Mouse (Mus musculus) T-helper 2 cell (primary cell): ENCODE data around the gene Cul7.

ENCODE experiments used
- in situ Hi-C: fragments of 300-600 bp; cut with MboI, MseI; formaldehyde crosslinking; loops from one replicate; pipeline ENCODE4 v1.15.1; 2025; ENCODE audit warnings: high pct_unique_total_duplicates

Gene Cul7

DNA sequence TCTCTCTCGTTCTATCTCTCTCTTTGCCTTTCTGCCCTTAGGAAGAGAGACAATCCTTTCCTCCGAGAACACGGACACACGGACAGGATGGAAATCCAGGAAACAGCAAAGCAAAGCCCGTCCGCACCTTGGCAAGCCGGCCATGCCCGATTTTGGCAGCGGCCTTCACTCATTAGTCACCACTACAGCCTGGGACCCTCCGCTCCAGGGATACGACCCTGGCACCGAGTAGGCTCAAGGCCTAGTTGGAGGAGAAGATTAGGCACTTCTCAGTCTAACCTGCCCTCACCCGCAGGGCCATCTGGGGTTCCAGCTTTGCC lies 21.7 kb upstream of the Cul7 start:
- in situ Hi-C loops, result loop anchor here (5.0 kb wide), 1 partner anchor 86 kb away; no protein-coding TSS in a partner anchor

DNA sequence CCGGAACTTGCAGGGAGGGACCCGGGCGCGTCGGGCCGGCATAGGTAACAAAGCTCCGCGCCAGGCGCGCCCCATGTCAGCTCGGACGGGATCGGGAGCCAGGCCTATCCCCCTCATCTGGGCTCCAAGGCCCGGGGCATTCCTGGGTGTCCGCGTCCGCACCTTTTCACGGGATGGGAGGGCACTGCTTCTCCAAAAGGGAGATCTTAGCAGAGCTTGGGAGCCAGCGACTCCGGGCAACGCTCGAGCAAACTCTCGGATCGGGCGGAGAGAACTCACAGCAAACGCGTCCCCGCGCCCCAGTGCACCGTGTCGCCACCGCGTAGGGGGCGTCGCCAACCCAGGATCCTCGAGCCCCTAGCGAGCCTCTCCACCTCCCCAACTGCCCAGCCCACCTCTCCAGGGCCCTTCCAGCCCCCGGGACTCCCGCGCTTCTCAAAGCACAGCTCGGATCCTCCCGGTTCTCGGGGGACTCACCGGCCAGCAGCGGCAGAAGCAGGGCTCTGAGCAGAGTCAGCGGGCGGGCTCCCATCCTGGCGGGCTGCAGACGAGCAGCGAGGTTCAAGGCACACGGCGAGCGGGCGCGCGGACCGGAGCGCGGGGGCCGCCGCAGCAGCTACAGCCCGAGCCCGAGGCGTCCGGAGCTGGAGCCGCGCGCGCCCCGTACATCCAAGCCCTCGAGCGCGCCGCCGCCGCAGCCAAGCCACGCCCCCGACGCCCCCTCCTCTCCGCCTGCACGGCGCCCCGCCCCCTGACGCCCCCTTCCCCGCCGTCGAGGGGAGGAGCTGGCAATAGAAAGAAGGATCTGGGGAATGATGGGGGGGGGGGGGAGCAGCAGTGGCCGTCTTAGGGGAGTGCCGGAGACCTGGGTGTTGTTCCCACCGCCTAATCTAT lies 21.1 kb upstream of the Cul7 start, which contains the start of gene Ptk7:
TSS of gene Ptk7 (minus strand) at position 714 of the 894 bp plus-strand sequence.
- in situ Hi-C loops, result loop anchor here (5.0 kb wide), 1 partner anchor 87 kb away; no protein-coding TSS in a partner anchor

DNA sequence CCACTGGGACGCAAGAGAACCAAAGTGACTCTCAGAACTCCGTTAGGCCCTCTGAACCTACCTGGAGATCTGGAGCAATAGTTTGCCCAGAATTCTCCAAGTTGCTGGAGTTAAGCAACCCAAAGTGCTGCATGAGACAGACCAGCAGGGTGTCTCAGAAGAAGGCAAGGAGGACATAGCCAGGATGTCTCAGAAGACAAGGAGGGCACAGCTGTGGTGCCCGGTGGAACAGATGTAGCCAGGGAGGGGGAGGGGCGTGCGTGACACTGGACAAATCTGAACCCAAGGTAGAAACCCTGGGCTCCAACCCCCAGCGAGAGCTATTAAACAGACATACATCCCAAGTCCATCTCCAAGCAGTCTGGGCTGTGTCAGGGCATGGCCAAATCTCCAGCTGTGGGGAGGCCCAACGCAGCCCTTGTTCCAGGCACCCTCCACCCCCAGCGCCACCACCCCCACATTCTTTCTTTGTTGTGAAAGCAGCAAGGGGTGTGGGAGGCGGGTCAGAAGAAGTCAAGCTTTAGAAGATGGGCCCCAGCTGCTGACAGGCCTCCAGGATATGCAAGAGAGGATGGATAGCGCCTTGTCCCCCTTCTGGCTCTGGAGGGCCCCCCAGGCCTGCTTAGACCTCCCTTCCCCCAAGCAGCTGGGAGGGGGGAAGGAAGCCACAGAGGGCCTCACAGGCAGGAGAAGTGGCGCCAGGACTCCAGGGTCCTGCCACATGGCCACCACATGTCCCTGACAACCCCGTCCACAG lies 20.3 kb upstream of the Cul7 start:
- in situ Hi-C loops, result loop anchor here (5.0 kb wide), 1 partner anchor 88 kb away; no protein-coding TSS in a partner anchor

DNA sequence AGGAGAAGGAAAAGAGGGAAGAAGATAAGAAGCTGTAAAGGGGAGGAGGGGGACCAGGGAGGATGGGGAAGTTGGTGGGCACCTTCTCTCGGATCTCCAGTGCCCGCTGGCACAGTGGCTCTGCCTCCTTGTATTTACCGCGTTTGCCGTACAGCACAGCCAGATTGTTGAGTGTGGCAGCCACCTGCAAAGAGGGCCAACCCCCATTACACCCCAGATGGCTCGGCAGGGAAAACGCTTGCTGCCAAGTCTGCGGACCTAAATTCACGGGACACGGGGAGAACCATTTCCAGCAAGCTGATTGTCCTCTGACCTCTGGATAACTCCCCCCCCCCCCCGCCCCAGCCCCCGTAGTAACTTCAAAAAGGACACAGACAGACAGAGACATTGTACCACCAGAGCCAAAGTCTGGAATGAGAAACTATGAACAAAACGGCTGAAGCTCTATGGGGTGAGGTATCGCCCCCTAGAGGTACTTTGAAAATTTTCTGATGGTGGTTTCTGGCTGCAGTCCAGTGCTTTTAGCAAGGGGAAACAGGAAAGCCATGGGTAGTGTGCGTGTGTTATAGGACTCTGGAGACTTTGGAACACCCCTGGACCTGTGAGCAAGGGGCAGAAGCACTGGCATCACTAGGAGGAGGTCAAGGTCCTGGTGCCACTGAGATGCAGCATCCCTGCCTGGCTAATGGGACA lies 13.2 kb upstream of the Cul7 start:
- in situ Hi-C loops, result no loop called here

DNA sequence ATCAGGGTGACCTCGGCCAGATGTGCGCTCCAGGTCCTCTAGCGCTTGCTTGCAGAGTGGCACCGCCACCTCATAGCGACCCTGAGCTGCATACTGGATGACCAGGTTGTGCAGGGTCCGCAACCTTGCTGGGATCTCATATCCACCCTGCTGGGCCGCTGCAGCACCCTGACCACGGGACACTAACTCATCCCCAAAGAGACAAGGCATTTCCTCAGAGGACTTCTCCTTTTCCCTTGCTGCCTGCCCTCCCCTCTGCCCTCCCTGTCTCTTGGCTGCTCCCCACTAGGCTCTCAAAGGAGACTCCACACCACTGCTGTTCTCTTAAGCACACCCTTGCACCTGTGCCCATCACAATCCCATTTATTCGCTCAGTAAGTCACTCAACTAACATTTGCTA lies 10.2 kb upstream of the Cul7 start:
- in situ Hi-C loops, result loop anchor here (10.0 kb wide), 1 partner anchor 75 kb away; the partner anchor contains the start of gene Pex6

DNA sequence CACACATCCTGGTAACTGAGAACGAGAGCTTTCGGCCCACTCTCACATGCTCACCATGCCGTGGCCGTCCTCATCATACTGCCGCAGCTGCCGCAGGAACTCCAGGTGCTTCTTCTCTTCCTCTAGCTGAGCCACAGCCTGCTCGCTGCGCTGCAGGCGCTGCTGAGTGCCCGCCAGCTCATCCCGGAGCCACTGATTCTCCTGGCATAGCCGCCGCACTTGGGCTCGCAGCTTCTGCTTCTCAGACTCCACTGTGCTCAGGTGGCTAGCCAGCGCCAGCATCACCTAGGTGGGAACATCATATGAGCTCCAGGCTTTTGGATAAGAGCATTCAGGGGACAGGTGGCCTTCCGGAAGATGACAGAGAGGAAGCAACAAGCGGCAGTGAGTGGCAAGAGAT lies 8.1 kb upstream of the Cul7 start:
- in situ Hi-C loops, result loop anchor here (10.0 kb wide), 1 partner anchor 73 kb away; the partner anchor contains the start of gene Pex6

GRCm38 (mm10) chr17:46644152-46644805 lies 5.9 kb upstream of the Cul7 start:
- in situ Hi-C loops, result loop anchor here (10.0 kb wide), 1 partner anchor 71 kb away; the partner anchor contains the start of gene Pex6

- in situ Hi-C loops, result loop anchor here (10.0 kb wide), 1 partner anchor 70 kb away; the partner anchor contains the start of gene Pex6
Observed at GRCm38 (mm10) chr17:46644916-46645475, 5.1 kb upstream of the Cul7 start.

DNA sequence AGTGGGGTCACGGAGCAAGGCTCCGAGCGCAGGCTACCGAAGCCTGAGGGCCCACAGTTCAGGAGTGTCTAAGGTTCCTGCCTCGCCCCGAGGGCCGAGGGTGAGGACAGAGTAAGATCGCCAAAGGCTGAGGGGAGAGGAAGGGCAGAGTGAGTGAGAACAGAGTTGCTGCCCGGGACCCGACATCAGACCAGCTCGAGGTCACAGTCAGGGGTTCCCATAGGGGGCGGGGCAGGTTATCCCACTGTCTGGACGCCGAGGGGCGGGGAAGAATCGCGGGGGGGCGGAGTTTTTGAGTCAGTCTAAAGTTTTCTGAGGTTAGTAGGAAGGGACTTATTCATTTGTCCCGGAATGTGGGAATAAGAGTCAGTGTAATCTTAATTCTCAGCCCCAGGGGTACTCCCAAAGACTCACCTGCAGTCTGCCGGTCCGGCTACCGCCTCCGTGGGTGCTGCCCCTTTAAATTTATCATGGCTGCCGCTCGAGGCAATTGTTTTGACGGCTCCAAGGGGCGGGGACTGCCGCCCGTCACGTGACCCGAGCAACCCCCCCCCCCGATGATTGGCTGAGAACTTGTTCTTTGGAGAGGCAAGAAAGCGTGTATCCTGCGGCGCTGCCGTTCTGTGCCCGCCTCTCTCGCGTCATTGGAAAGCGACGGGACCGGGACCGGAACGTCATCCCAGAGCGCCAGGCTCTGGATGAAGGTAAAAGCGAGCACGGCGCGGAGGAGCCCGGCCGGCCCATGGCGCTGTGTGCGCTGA lies 4.4 kb upstream of the Cul7 start, which contains the start of the genes Klc4 and Mrpl2:
TSS of gene Klc4 (minus strand) at position 462 of the 761 bp plus-strand sequence.
TSS of gene Mrpl2 (plus strand) at position 669 of the 761 bp plus-strand sequence.
- in situ Hi-C loops, result loop anchor here (10.0 kb wide), 1 partner anchor 69 kb away; the partner anchor contains the start of gene Pex6

GRCm38 (mm10) chr17:46646322-46646662 lies 3.8 kb upstream of the Cul7 start:
- in situ Hi-C loops, result loop anchor here (10.0 kb wide), 1 partner anchor 69 kb away; the partner anchor contains the start of gene Pex6

DNA sequence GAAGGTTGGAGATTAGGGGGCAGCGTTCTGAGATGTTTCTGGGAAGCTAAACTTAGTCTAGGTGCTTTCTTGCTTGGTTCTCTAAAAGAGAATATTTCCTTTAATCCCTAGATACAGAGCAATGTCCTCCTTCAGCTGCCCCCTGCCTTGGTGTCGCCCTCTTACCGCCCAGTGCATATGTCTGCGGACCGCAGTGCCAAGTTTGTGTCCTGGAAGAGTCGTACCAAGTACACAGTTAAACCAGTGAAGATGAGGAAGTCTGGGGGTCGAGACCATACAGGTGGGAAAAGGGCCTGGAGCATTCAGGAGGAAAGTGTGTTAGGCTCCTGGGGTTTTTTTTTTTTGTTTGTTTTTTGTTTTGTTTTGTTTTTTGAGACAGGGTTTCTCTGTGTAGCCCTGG lies 2.9 kb upstream of the Cul7 start:
- in situ Hi-C loops, result loop anchor here (10.0 kb wide), 1 partner anchor 68 kb away; the partner anchor contains the start of gene Pex6

GRCm38 (mm10) chr17:46648436-46648835 lies 1.7 kb upstream of the Cul7 start:
- in situ Hi-C loops, result loop anchor here (10.0 kb wide), 1 partner anchor 66 kb away; the partner anchor contains the start of gene Pex6

DNA sequence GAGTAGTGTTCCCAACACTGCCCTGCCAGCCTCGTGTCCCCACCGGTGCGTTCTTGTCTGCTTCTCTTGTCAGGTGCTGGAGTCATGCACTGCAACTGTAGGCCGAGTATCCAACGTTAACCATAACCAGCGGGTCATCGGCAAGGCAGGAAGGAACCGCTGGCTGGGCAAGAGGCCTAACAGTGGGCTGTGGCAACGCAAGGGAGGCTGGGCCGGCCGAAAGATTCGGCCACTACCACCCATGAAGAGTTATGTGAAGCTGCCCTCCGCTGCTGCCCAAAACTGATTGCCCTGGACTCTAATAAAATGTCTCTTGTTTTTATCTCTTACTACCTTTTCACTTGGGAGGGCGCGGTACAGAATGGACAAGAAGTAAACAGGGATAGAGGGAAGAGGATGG lies 326 bp upstream of the Cul7 start:
- in situ Hi-C loops, result loop anchor here (10.0 kb wide), 1 partner anchor 65 kb away; the partner anchor contains the start of gene Pex6

DNA sequence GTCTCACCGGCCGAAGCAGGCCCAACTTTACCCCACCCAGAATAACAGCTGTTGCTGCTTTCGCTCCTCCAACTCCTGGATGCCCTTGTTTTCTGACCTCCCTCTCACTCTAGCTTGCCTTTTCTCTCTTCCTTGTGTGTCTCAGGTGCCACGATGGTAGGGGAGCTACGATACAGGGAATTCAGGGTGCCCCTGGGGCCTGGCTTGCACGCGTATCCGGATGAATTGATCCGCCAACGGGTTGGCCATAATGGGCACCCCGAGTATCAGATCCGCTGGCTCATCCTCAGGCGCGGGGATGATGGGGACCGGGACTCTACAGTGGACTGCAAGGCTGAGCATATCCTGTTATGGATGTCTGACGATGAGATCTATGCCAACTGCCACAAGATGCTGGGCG lies 1.2 kb downstream of the Cul7 start:
- in situ Hi-C loops, result no loop called here

DNA sequence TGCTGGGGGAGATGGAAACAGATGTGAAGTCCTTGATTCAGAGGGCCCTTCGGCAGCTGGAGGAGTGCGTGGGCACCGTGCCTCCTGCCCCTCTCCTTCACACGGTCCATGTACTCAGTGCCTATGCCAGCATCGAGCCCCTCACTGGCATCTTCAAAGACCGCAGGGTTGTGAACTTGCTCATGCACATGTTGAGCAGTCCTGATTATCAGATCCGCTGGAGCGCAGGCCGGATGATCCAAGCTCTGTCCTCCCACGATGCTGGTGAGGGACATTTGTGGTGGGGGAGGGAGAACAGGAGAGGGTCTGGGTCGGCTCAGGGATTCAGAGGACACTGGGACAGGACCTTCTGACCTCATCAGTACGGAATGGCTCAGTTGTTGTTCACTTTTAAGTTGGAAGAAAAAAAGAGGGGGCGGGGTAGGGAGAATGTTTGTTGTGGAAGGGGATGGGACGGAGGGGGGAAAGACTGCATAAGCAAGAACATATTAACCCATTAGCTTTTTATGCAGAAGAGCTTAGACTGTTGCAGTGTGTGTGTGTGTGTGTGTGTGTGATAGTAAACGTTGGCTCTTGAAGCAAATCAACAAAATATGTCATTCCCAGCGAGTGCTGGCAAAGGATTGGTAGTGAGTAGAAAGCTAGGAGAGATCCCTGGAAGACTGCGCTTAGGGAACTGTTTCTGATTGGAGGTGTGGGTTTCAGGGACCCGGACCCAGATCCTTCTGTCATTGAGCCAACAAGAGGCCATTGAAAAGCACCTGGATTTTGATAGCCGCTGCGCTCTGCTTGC lies 1.8 kb downstream of the Cul7 start:
- in situ Hi-C loops, result no loop called here

GRCm38 (mm10) chr17:46656054-46656453 lies 5.9 kb downstream of the Cul7 start:
- in situ Hi-C loops, result no loop called here

- in situ Hi-C loops, result no loop called here
Observed at GRCm38 (mm10) chr17:46661351-46661750, 11.2 kb downstream of the Cul7 start.

GRCm38 (mm10) chr17:46661981-46662380 lies 11.8 kb downstream of the Cul7 start:
- in situ Hi-C loops, result no loop called here

- in situ Hi-C loops, result no loop called here
Observed at GRCm38 (mm10) chr17:46662730-46663129, 12.6 kb downstream of the Cul7 start.
